Mouse (Mus musculus) spleen, adult 2 months (tissue): ENCODE data around the gene Nsa2. TPM values are rescaled to one million over a fixed set of nuclear protein-coding genes. Genes with fewer than 3 reads are reported as not detected.
"Not testable (repeated sequence)": the region's sequence is repeated elsewhere in the genome, so short reads cannot be mapped to it uniquely, and the experiment has no call there.

Experiments
- DNase-seq, 2 experiments: peaks; one replicate each; pipeline versions ENCODE4 v3.0.0 to v3.0.0-alpha.2; 2012 to 2021; ENCODE audit warnings: low spot score in 2 of 2, low read depth in 1 of 2
- H3K27ac ChIP-seq: fragments of 200-500 bp; 2 replicates; pipeline ENCODE4 v1.5.1; 2012; ENCODE audit warnings: low read length, inconsistent platforms; ENCODE audit not compliant: insufficient read depth
- H3K27me3 ChIP-seq: fragments of 200-500 bp; 2 replicates; pipeline ENCODE4 v1.6.1; 2012; ENCODE audit warnings: mild to moderate bottlenecking, moderate library complexity, low read length, inconsistent platforms; ENCODE audit not compliant: control insufficient read depth, insufficient read depth
- H3K36me3 ChIP-seq: fragments of 200-500 bp; 2 replicates; pipeline ENCODE4 v1.6.1; 2012; ENCODE audit warnings: mild to moderate bottlenecking, low read length, inconsistent platforms; ENCODE audit not compliant: control insufficient read depth, insufficient read depth
- H3K4me1 ChIP-seq: fragments of 200-500 bp; 2 replicates; pipeline ENCODE4 v1.6.1; 2011; ENCODE audit warnings: inconsistent platforms; ENCODE audit not compliant: control insufficient read depth, insufficient read depth, insufficient read length
- H3K4me3 ChIP-seq: fragments of 200-500 bp; 2 replicates; pipeline ENCODE4 v1.5.1; 2011; ENCODE audit warnings: mild to moderate bottlenecking, inconsistent platforms; ENCODE audit not compliant: insufficient read depth, insufficient read length; ENCODE audit errors: extremely low read depth
- CTCF ChIP-seq: fragments of 200-500 bp; IDR thresholded peaks from 2 replicates; pipeline ENCODE4 v1.5.1; 2011; ENCODE audit warnings: mild to moderate bottlenecking, inconsistent platforms; ENCODE audit not compliant: insufficient read depth, insufficient read length, insufficient replicate concordance; ENCODE audit errors: extremely low read depth
- POLR2A ChIP-seq: fragments of 200-500 bp; IDR thresholded peaks from 2 replicates; pipeline ENCODE4 v1.6.1; 2011; ENCODE audit warnings: low read depth, low read length, inconsistent platforms
- WGBS: fragments of 180-500 bp; shearing (Covaris S2); methylation state at CpG from one replicate; pipeline ENCODE4 v1.1.7; 2018; 5-methylcytosine and 5-hydroxymethylcytosine counted together
- polyA plus RNA-seq: library from polyadenylated mRNA; depleted of rRNA; stranded (reverse); fragments of >200 nt; gene quantifications from 2 replicates; pipeline ENCODE4 v1.2.3, GENCODE M21; 2012

Gene Nsa2
- polyA plus RNA-seq, 1 experiment: 17.4 TPM

DNA sequence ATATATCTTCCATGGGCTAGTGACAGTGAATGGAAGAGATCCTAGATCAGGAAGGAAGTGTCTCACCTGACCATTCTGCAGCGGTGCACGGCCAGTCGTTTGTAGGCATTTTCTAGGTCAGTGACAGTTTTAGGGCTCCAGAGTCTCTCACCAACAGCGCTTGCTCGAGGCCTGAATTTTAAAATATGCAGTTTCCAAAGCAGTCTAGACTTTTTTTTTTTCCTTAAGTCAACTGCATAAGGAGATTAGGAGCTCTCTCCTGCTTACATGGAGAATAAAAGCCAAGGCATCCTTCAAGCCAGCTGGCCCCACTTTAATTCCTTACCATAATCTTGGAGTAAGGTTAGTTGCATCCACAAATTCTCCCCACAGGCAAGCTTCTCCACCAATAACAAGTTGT lies 39.0 kb upstream of the Nsa2 start:
- TF ChIP-seq POLR2A (no peak), CTCF (no peak)
- Histone ChIP-seq H3K27ac (no peak overlapping the region), H3K4me1 (no peaks in the 10 kb centered on the region), H3K4me3 (no peak overlapping the region), H3K36me3 (peaks cover 57% of the 10 kb centered on the region), H3K27me3 (no peaks in the 10 kb centered on the region)
- 91% methylated on average over 5 of the region's 5 CpGs for WGBS
- DNase-seq: no peak

DNA sequence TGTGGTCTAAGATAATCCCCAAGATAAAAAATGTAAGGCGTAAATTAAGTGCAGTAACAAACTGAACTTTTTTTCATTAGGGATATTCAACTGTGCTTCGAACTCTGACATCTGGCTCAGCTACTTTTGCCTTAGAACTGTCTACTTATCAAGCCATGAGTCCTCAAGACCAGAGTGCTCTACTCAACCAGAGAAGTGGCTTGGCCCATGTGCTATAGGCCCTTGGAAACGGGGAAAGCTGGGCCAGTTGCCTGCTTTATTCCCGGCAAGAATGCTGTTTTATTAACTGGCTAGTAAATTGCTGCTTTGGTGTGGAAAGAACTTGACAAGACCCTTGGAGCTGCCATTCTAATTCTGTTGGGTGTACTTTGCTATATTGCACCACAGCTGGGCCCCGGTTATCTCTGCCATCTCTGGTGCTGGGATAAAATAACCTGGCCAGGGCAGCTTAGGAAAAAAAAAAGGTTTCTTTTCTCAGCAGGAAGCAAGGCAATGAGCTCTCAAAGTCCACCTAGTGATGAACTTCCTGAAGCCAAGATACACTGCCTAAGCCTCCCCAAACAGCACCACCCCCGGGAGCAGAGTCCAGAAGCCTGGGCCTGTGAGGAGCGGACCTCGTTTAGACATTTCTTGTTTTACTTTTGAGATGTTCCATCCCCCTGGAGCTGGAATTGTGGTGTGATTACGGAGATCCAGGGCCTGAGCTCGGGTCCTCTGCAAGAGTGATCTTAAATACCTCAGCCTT lies 38.0 kb upstream of the Nsa2 start:
- Histone ChIP-seq H3K36me3 (peaks cover 53% of the 10 kb centered on the region), H3K4me3 (no peak overlapping the region), H3K4me1 (no peaks in the 10 kb centered on the region), H3K27me3 (no peaks in the 10 kb centered on the region), H3K27ac (no peak overlapping the region)
- TF ChIP-seq POLR2A (no peak), CTCF (no peak)
- DNase-seq: no peak
- WGBS: 91% methylated on average over 10 of the region's 10 CpGs

GRCm38 (mm10) chr13:97145834-97146233 lies 8.1 kb upstream of the Nsa2 start:
- peak; percentile 33 for DNase-seq
- Histone ChIP-seq H3K27me3 (no peaks in the 10 kb centered on the region), H3K27ac (no peak overlapping the region), H3K36me3 (peaks cover 35% of the 10 kb centered on the region), H3K4me3 (no peak overlapping the region), H3K4me1 (no peaks in the 10 kb centered on the region)
- no peak for TF ChIP-seq POLR2A
- peak; percentile 19; the same call in 1 of the 2 replicates for TF ChIP-seq CTCF
- 62% methylated on average over 4 of the region's 4 CpGs for WGBS

DNA sequence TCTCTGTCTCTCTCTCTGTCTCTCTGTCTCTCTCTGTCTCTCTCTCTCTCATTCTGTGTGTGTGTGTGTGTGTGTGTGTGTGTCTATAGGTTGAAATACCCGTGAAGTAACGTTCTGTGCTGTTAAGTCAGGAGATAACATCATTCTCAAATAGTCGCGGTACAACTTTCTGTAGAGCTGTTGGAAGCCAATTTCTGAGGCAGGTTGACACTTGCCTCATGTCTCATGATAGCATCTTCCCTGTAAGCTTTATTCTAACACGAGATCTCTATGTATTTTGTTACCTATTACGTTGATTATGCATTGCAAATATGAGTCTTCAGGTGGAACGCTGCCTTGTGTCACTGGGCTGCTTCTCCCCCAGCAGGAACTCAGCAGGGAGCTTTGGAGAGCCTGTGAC lies 4.6 kb upstream of the Nsa2 start:
- TF ChIP-seq CTCF: no peak
- no peak for TF ChIP-seq POLR2A
- 95% methylated on average over 7 of the region's 7 CpGs for WGBS

GRCm38 (mm10) chr13:97138404-97138931 lies 731 bp upstream of the Nsa2 start:
- H3K27me3 ChIP-seq, DNase-seq, H3K4me1 ChIP-seq: not testable (repeated sequence)
- Histone ChIP-seq H3K36me3 (peaks cover 16% of the 10 kb centered on the region), H3K27ac (peak overlapping the region; percentile 96; the same call in 1 of the 2 replicates), H3K4me3 (peak overlapping the region; percentile 99)
- WGBS: 29% methylated on average over 8 of the region's 8 CpGs

More for the DNA sequence above, 4.6 kb upstream of the Nsa2 start:
- Histone ChIP-seq H3K4me3 (no peak overlapping the region), H3K4me1 (peaks cover 2% of the 10 kb centered on the region; the same call in 1 of the 2 replicates), H3K27ac (no peak overlapping the region), H3K36me3 (peaks cover 22% of the 10 kb centered on the region), H3K27me3 (no peaks in the 10 kb centered on the region)
- DNase-seq: no peak

- peaks cover 18% of the 10 kb centered on the region for H3K36me3 ChIP-seq
- no CpG with 5 or more reads among the region's 2 CpGs for WGBS
- H3K4me3 ChIP-seq, H3K27me3 ChIP-seq, H3K27ac ChIP-seq, DNase-seq, H3K4me1 ChIP-seq: not testable (repeated sequence)
Observed at GRCm38 (mm10) chr13:97130413-97130812, 7.3 kb downstream of the Nsa2 start.

DNA sequence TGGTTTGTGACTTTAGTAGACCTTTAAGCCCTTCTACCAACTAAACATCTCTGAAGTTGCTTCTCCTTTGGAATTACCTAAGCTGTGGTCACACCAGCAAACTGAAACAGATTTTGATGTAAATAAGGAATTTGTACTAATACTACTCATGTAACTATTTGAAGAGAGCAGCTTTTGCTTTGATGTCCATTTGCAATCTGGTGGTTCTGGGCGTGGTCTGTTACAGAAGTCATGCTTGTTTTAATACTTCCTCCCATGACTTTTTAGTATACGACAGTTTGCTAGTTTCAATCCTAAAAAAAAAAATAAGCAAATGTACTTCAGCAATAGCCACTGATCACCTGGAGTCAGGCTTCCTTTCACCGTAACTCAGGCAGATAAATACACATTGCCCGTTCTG lies 8.1 kb downstream of the Nsa2 start:
- H3K27ac ChIP-seq, H3K4me1 ChIP-seq, H3K4me3 ChIP-seq, DNase-seq, H3K27me3 ChIP-seq: not testable (repeated sequence)
- WGBS: 79% methylated on average over 4 of the region's 4 CpGs
- peaks cover 17% of the 10 kb centered on the region for H3K36me3 ChIP-seq
